Mouse (Mus musculus) forebrain, embryonic 11.5 days (tissue): ENCODE measurements around the gene Cacna1d. TPM values are rescaled to one million over a fixed set of nuclear protein-coding genes. Genes with fewer than 3 reads are reported as not detected.

Experiments
- ATAC-seq: fragments of 200-750 bp; cut with Nextera tagmentation; replicated peaks from 2 replicates; pipeline ENCODE4 v1.8.0; 2017; ENCODE audit warnings: moderate TSS enrichment; ENCODE audit not compliant: low FRiP score
- DNase-seq: peaks from one replicate; pipeline ENCODE4 v3.0.0-alpha.2; 2017; ENCODE audit warnings: low spot score
- H3K27ac ChIP-seq: fragments of 300-500 bp; sonication (generic); 2 replicates; pipeline ENCODE4 v1.5.1; 2014; ENCODE audit warnings: low read depth, low read length
- H3K27me3 ChIP-seq: fragments of 300-500 bp; sonication (generic); 2 replicates; pipeline ENCODE4 v1.6.1; 2014; ENCODE audit warnings: mild to moderate bottlenecking, low read length, mixed read lengths; ENCODE audit not compliant: control insufficient read depth, insufficient read depth
- H3K36me3 ChIP-seq: fragments of 300-500 bp; sonication (generic); 2 replicates; pipeline ENCODE4 v1.6.1; 2014; ENCODE audit warnings: mild to moderate bottlenecking, low read length, moderate library complexity, mixed read lengths; ENCODE audit not compliant: control insufficient read depth, insufficient read depth
- H3K4me1 ChIP-seq: fragments of 300-500 bp; sonication (generic); replicated peaks from 2 replicates; pipeline ENCODE4 v1.6.1; 2014; ENCODE audit warnings: low read length, mixed read lengths; ENCODE audit not compliant: control insufficient read depth, insufficient read depth
- H3K4me2 ChIP-seq: fragments of 300-500 bp; sonication (generic); 2 replicates; pipeline ENCODE4 v1.6.1; 2014; ENCODE audit warnings: low read depth, mild to moderate bottlenecking, low read length, moderate library complexity, mixed read lengths; ENCODE audit not compliant: severe bottlenecking
- H3K4me3 ChIP-seq: fragments of 300-500 bp; sonication (generic); 2 replicates; pipeline ENCODE4 v1.5.1; 2014; ENCODE audit warnings: low read depth, low read length
- H3K9ac ChIP-seq: fragments of 300-500 bp; sonication (generic); 2 replicates; pipeline ENCODE4 v1.6.1; 2014; ENCODE audit warnings: low read length
- H3K9me3 ChIP-seq: fragments of 300-500 bp; sonication (generic); 2 replicates; pipeline ENCODE4 v1.6.1; 2016; ENCODE audit warnings: low read length, mixed read lengths; ENCODE audit not compliant: control insufficient read depth
- WGBS: fragments of 180-500 bp; shearing (Covaris S2); extraction: QIAGEN DNeasy Blood & Tissue Kit; methylation state at CpG from one replicate; pipeline ENCODE4 v1.1.7; 2014; 5-methylcytosine and 5-hydroxymethylcytosine counted together
- polyA plus RNA-seq: library from polyadenylated mRNA; unstranded; fragments of >200 nt; fragmentation: Nextera tagmentation; extraction: Ambion mirVana; gene quantifications from 2 replicates; pipeline ENCODE4 v1.2.1, GENCODE M21; 2014

The Cacna1d gene
- polyA plus RNA-seq, 1 experiment from 2014 or later, result 1.8 TPM

DNA sequence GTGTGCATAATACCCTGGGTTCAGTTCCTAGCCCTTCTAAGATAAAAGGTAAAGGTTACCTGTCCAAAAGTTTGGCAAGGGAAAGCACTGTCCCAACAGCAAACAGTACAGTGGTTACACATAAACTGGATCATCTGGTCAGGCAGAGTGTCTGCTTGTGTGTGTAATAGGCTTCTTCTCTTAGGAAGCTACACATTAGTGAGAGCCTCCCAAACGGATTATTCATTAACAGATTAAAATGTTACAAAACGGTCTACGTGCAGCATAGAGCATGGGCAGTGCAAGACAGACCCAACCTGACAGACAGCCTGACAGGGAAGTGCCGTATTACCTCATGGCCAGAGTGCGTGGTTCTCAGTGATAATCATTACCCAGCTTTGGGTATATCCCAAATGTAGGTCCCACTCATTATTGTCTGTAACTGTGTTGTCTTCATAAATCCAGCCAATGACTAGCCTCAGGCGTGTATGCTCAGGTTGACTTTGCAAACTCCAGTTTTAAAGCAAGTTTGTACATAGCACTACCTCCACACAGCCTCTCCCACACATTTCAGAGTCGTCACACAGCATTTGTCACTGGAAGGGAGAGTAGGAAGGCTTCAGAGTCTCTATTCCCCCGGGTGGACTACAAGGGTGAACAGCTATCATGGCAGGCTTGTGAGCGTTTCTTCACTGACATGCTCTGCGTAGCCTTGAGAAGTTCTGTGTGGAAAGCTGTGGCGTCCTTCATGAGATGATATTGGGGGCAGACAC, 495.1 kb downstream of the Cacna1d start:
- Histone ChIP-seq H3K9me3 (no peaks in the 10 kb centered on the region), H3K9ac (no peak overlapping the region), H3K4me2 (no peak overlapping the region), H3K36me3 (peaks cover 8% of the 10 kb centered on the region), H3K4me3 (no peak overlapping the region), H3K27me3 (no peaks in the 10 kb centered on the region), H3K27ac (no peak overlapping the region), H3K4me1 (no peaks in the 10 kb centered on the region)
- ATAC-seq (no peak), DNase-seq (no peak)
- 93% methylated on average over 11 of the region's 11 CpGs for WGBS

DNA sequence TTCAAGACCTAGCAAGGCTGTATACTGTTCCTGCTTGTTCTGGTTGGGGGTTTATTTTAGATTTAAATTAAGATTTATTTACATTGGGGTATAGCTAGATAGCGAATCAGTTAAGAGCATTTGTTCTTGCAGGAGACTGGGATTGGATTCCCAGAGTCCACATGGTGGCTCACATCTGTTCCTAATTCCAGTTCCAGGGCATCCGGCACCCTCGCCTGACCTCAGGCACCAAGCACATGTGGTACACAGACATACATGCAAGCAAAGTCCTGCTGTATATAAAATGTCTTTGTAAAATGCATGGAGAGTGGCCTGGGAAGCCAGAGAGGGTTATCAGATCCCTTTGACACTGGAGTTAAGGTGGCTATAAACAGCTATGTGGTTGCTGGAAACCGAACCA, 496.3 kb downstream of the Cacna1d start:
- no peaks in the 10 kb centered on the region for H3K27me3 ChIP-seq
- WGBS, result 74% methylated on average over 4 of the region's 4 CpGs
- ATAC-seq (no peak), DNase-seq (no peak)
- no peak overlapping the region for H3K4me2 ChIP-seq
- no peaks in the 10 kb centered on the region for H3K9me3 ChIP-seq
- no peak overlapping the region for H3K9ac ChIP-seq
- H3K27ac ChIP-seq, result no peak overlapping the region
- no peaks in the 10 kb centered on the region for H3K4me1 ChIP-seq
- H3K4me3 ChIP-seq, result no peak overlapping the region
- peaks cover 13% of the 10 kb centered on the region for H3K36me3 ChIP-seq

Other genes with a start within 250 kb of the Cacna1d start
- gene Dcp1a, start 11.9 kb downstream of the Cacna1d start, polyA plus RNA-seq, result 29.3 and 34.6 TPM in 2 replicates
- 118 and 135 TPM in 2 replicates for gene Tkt, start 56.9 kb upstream of the Cacna1d start, polyA plus RNA-seq
- gene Prkcd, start 134.8 kb upstream of the Cacna1d start, polyA plus RNA-seq, result 26.2 and 26.8 TPM in 2 replicates
- 11.3 and 11.4 TPM in 2 replicates for gene Rft1, start 162.9 kb upstream of the Cacna1d start, polyA plus RNA-seq
- gene Sfmbt1, start 223.4 kb upstream of the Cacna1d start, polyA plus RNA-seq, result 27.1 and 29.2 TPM in 2 replicates